Mouse (Mus musculus) ES-E14 (cell line): ENCODE measurements around the gene Atf3.

Source experiments
- HCFC1 ChIP-seq: IDR thresholded peaks from 2 replicates; pipeline ENCODE4 v1.6.1; 2012; ENCODE audit warnings: low read length, inconsistent platforms, borderline replicate concordance; ENCODE audit not compliant: insufficient read depth
- MAFK ChIP-seq: IDR thresholded peaks from 2 replicates; pipeline ENCODE4 v1.6.1; 2014; ENCODE audit warnings: mild to moderate bottlenecking, low read depth, low read length, inconsistent platforms; ENCODE audit not compliant: insufficient read depth

- TF ChIP-seq MAFK, result no peak
- TF ChIP-seq HCFC1, result no peak
Observed at GRCm38 (mm10) chr1:191242065-191242698, 24.3 kb upstream of the Atf3 start.
